Mouse (Mus musculus) brain, adult 10 weeks (tissue): ENCODE measurements around the gene Vmn2r94. TPM values are rescaled to one million over a fixed set of nuclear protein-coding genes. Genes with fewer than 3 reads are reported as not detected.

Experiments used
- polyA plus RNA-seq: library from polyadenylated mRNA; stranded (reverse); fragments of 350-450 nt; fragmentation: Illumina TruSeq; extraction: RNeasy Lipid Tissue Mini Kit (QIAGEN cat#74804); gene quantifications from one replicate; pipeline ENCODE4 v1.2.3, GENCODE M21; 2015; ENCODE audit warnings: low read depth, low replicate concordance

Vmn2r94 gene
- polyA plus RNA-seq = not detected

GRCm38 (mm10) chr17:18277656-18278055, at the start of gene Vmn2r94:
Vmn2r94 (minus strand) TSS chr17:18277756.

GRCm38 (mm10) chr17:18297799-18298198, 20.2 kb upstream of the Vmn2r94 start, which contains the start of gene Vmn2r93:
Vmn2r93 (plus strand) TSS chr17:18298099.

Other genes starting within 250 kb of the Vmn2r94 start
- not detected for gene Vmn2r124, start 228.3 kb downstream of the Vmn2r94 start, polyA plus RNA-seq
- not detected for gene Vmn2r91, start 192.7 kb downstream of the Vmn2r94 start, polyA plus RNA-seq
- not detected for gene Vmn2r92, start 125.9 kb downstream of the Vmn2r94 start, polyA plus RNA-seq
- not detected for gene Vmn2r93, start 20.3 kb upstream of the Vmn2r94 start, polyA plus RNA-seq
- gene Vmn2r95, start 146.3 kb upstream of the Vmn2r94 start, polyA plus RNA-seq = not detected